Mouse (Mus musculus) kidney, adult 2 months (tissue): ENCODE results near the gene Lingo3. TPM values are rescaled to one million over a fixed set of nuclear protein-coding genes. Genes with fewer than 3 reads are reported as not detected.

Experiments
- DNase-seq: peaks from one replicate; pipeline ENCODE4 v3.0.0; 2021
- H3K27ac ChIP-seq: fragments of 200-500 bp; 2 replicates; pipeline ENCODE4 v1.5.1; 2012; ENCODE audit warnings: low read depth, low read length, control low read depth, inconsistent platforms; ENCODE audit not compliant: insufficient read depth
- H3K27me3 ChIP-seq: fragments of 200-500 bp; replicated peaks from 2 replicates; pipeline ENCODE4 v1.6.1; 2012; ENCODE audit warnings: mild to moderate bottlenecking, moderate library complexity, low read length, inconsistent platforms; ENCODE audit not compliant: control insufficient read depth, insufficient read depth
- H3K36me3 ChIP-seq: fragments of 200-500 bp; 2 replicates; pipeline ENCODE4 v1.6.1; 2012; ENCODE audit warnings: mild to moderate bottlenecking, moderate library complexity, low read length, inconsistent platforms; ENCODE audit not compliant: control insufficient read depth, insufficient read depth
- H3K4me1 ChIP-seq: fragments of 200-500 bp; 2 replicates; pipeline ENCODE4 v1.6.1; 2011; ENCODE audit warnings: low read length; ENCODE audit not compliant: control insufficient read depth, insufficient read depth
- H3K4me3 ChIP-seq: fragments of 200-500 bp; 2 replicates; pipeline ENCODE4 v1.5.1; 2011; ENCODE audit warnings: mild to moderate bottlenecking, low read depth, low read length, control low read depth; ENCODE audit not compliant: insufficient read depth
- CTCF ChIP-seq: fragments of 200-500 bp; conservative IDR thresholded peaks from 2 replicates; pipeline ENCODE4 v1.5.1; 2011; ENCODE audit warnings: low read depth, mild to moderate bottlenecking, control low read depth, low read length, moderate library complexity, mixed read lengths; ENCODE audit not compliant: insufficient read depth, insufficient read length
- POLR2A ChIP-seq: fragments of 200-500 bp; IDR thresholded peaks from one replicate; pipeline ENCODE4 v1.6.1; 2011; ENCODE audit warnings: low read depth, low read length, control low read depth
- WGBS: fragments of 180-500 bp; shearing (Covaris S2); methylation state at CpG from one replicate; pipeline ENCODE4 v1.1.7; 2018; 5-methylcytosine and 5-hydroxymethylcytosine counted together
- polyA plus RNA-seq: library from polyadenylated mRNA; depleted of rRNA; stranded (reverse); fragments of >200 nt; gene quantifications from 2 replicates; pipeline ENCODE4 v1.2.3, GENCODE M21; 2012

Gene Lingo3
- polyA plus RNA-seq, 1 experiment, result 0.09 TPM

DNA sequence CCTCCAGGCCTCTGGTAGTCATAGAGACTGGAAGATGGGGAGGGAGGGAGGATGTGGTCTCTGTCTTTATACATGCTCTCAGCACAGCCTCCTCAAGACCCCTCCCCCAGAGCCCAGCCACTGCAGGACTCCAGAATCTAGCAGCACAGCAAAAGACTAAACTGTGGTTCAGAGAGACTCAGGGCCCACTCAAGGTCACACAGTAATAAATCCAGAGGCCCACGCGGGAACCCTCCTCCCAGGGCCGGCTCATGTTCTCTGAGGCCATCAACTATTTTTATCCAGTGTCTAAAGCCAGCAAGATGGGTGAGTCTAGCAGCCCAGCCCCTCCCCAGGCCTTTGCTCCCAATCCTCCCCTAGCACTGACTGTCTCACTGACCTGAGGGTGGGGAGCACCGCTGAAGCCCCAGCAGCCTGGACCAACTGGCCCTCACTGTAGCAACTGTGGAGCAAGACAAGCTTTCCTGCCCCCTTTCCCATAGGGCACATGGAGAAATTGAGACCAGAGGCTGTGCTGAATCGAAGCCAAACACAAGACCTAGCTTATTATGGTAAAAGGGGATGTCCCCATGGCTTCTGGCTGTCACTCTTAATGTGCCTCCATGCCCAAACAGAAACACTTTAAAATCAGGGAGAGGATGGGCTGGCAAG, 31.3 kb downstream of the Lingo3 start:
- DNase-seq, result no peak
- no peak for TF ChIP-seq POLR2A
- no peak for TF ChIP-seq CTCF
- whole genome bisulfite sequencing, result 51% methylated on average over 5 of the region's 5 CpGs

DNA sequence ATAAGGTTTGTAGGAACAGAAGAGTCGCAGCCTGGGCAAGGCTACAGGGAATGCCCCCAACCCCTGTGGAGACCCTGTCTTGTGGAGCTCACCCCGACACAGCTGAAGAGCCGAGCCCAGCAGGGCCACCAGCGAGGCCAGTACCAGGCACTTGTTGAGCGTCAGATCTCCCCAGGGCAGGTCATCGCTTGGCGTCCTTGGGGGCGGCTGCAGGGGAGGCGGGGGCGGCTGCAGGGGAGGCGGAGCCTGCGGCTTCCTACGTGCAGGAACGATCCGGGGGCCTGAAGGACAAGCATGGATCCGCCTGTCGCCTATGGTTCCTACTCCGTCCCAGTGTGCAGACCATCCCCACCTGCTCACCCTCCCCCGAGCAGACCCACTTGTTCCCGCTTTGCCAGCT, 33.8 kb downstream of the Lingo3 start:
- no peak for TF ChIP-seq POLR2A
- TF ChIP-seq CTCF, result no peak
- DNase-seq, result no peak
- Histone ChIP-seq H3K36me3 (no peaks in the 10 kb centered on the region), H3K27ac (no peak overlapping the region), H3K4me1 (peaks cover 6% of the 10 kb centered on the region; the same call in 1 of the 2 replicates), H3K4me3 (no peak overlapping the region), H3K27me3 (no peaks in the 10 kb centered on the region)
- 13% methylated on average over 20 of the region's 20 CpGs for WGBS

More for the DNA sequence above, 31.3 kb downstream of the Lingo3 start:
- Histone ChIP-seq H3K4me1 (peaks cover 6% of the 10 kb centered on the region; the same call in 1 of the 2 replicates), H3K27ac (no peak overlapping the region), H3K4me3 (no peak overlapping the region), H3K27me3 (no peaks in the 10 kb centered on the region), H3K36me3 (no peaks in the 10 kb centered on the region)

DNA sequence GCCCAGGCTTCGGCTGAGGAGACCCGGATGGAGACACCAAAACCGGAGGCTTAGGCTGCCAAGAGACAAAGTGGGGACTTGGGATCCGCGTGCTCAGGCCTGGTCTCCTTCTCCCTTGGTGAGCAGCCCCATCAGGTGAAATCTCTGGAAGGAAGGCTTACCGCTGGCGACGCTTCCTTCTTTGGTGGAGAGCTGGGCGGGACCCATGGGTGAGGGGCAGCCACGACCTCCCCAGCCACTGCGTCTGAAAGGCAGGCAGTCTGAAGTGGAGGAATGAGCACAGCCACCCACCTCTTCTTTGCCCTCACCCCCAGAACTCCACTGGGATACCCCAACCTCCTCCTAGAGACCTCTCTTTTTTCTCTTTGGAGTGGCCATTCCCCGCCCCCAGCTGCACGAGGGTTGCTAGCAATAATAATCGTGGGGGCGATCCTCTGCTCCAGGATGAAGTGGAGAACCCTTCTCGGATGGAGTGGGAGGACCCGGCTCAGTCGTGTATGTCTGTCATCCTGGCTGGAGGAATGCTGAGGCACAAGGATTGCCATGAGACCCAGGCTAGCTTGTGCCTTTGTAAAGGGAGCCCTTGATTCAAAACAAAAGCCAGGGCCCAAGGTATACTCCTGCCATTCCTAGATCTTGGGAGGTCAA, 34.7 kb downstream of the Lingo3 start:
- Histone ChIP-seq H3K4me1 (peaks cover 6% of the 10 kb centered on the region; the same call in 1 of the 2 replicates), H3K27me3 (no peaks in the 10 kb centered on the region), H3K27ac (no peak overlapping the region), H3K4me3 (no peak overlapping the region), H3K36me3 (no peaks in the 10 kb centered on the region)
- DNase-seq, result no peak
- TF ChIP-seq CTCF (no peak), POLR2A (no peak)
- 30% methylated on average over 18 of the region's 18 CpGs for WGBS

DNA sequence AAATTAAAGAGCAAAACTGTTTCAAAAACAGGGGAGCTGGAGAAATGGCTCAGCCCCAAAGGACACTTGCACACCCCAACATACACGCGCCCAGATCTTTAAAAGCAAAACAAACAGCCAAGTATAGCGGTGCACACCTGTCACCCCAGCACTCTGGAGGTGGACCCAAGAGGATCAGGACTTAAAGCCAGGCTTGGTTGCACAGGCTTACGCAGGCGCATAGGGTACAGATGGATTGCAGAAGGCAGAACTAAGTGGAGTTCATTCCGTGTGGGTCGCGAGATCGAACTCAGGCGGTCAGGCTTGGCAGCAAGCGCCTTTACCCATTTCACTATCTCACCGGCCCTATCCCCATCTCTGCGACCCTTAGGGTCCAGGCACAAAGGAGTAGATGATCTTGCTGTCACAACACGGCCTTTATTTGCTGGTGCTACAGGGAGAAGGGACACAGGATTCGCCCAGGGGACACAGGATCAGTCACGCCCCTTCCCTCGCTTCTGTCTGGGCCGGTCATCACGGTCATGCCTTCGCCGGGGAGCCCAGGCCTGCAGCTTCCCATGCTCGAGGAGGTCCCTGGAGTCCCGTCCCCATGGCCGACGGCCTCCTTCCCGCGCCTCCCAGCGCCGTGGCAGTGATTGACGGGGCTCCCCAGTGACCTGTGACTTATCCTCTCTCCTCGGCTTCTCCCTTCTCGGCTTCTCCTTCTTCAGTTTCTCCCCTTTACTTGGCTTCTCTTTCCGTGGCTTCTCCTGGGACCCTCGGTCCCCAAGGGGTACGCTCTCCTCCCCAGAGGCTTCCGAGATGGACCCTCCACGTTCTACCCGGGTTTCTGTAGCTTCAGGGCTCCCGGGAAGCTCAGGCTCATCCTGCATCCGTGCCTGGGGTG, 35.5 kb downstream of the Lingo3 start:
- Histone ChIP-seq H3K27me3 (no peaks in the 10 kb centered on the region), H3K4me1 (peaks cover 6% of the 10 kb centered on the region; the same call in 1 of the 2 replicates), H3K27ac (no peak overlapping the region), H3K36me3 (no peaks in the 10 kb centered on the region), H3K4me3 (no peak overlapping the region)
- TF ChIP-seq POLR2A (no peak), CTCF (no peak)
- WGBS, result 22% methylated on average over 40 of the region's 40 CpGs
- no peak for DNase-seq

DNA sequence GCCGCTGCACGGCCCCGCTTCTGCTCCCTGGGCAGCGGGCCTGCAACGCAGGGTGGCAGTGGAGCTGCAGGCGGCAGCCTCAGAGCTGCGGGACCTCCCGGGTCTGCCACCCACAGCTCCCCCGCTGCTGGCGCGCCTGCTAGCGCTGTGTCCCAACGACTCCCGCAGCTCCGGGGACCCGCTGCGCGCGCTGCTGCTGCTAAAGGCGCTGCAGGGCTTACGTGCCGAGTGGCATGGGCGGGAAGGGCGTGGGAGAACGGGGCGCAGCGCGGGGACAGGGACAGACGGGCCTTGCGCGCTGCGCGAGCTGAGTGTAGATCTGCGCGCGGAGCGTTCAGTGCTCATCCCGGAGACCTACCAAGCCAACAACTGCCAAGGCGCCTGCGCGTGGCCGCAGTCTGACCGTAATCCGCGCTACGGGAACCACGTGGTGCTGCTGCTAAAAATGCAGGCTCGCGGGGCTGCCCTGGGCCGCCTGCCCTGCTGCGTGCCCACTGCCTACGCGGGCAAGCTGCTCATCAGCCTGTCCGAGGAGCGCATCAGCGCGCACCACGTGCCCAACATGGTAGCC, 36.7 kb downstream of the Lingo3 start:
- H3K27ac ChIP-seq, result no peak overlapping the region
- peak; percentile 81 for DNase-seq
- H3K4me3 ChIP-seq, result peak overlapping the region; percentile 49
- H3K27me3 ChIP-seq, result no peaks in the 10 kb centered on the region
- no peaks in the 10 kb centered on the region for H3K36me3 ChIP-seq
- 1% methylated on average over 58 of the region's 58 CpGs for WGBS
- peaks cover 6% of the 10 kb centered on the region; the same call in 1 of the 2 replicates for H3K4me1 ChIP-seq
- TF ChIP-seq CTCF (no peak), POLR2A (peak; percentile 11)

GRCm38 (mm10) chr10:80806341-80807056, 37.3 kb downstream of the Lingo3 start:
- DNase-seq, result no peak
- Histone ChIP-seq H3K27ac (no peak overlapping the region), H3K36me3 (no peaks in the 10 kb centered on the region), H3K4me3 (peak overlapping the region; percentile 49), H3K4me1 (peaks cover 6% of the 10 kb centered on the region; the same call in 1 of the 2 replicates), H3K27me3 (no peaks in the 10 kb centered on the region)
- 54% methylated on average over 34 of the region's 34 CpGs for WGBS
- TF ChIP-seq CTCF (no peak), POLR2A (no peak)
